Mouse (Mus musculus) limb, embryonic 10.5 days (tissue): ENCODE measurements at regions not wholly inside any gene's neighbourhood (a gene's known extent, or its start where the extent isn't known, plus 50 kb on each side); places are given as distances from the start of the nearest gene placed in this dataset.

Experiments
- DNase-seq: peaks from one replicate; pipeline ENCODE4 v3.0.0-alpha.2; 2017; ENCODE audit warnings: low spot score
- H3K27ac ChIP-seq: fragments of 300-500 bp; sonication (generic); 2 replicates; pipeline ENCODE4 v1.5.1; 2016; ENCODE audit warnings: mild to moderate bottlenecking
- H3K27me3 ChIP-seq: fragments of 300-500 bp; sonication (generic); 2 replicates; pipeline ENCODE4 v1.6.1; 2016; ENCODE audit warnings: low read depth, mild to moderate bottlenecking; ENCODE audit not compliant: poor library complexity, severe bottlenecking
- H3K36me3 ChIP-seq: fragments of 300-500 bp; sonication (generic); 2 replicates; pipeline ENCODE4 v1.6.1; 2016; ENCODE audit warnings: mild to moderate bottlenecking, moderate library complexity
- H3K4me1 ChIP-seq: fragments of 300-500 bp; sonication (generic); 2 replicates; pipeline ENCODE4 v1.6.1; 2016
- H3K4me3 ChIP-seq: fragments of 300-500 bp; sonication (generic); 2 replicates; pipeline ENCODE4 v1.5.1; 2016; ENCODE audit warnings: mild to moderate bottlenecking, moderate library complexity
- H3K9me3 ChIP-seq: fragments of 300-500 bp; sonication (generic); replicated peaks from 2 replicates; pipeline ENCODE4 v1.6.1; 2016; ENCODE audit warnings: mild to moderate bottlenecking
- WGBS: fragments of 180-500 bp; shearing (Covaris S2); methylation state at CpG from one replicate; pipeline ENCODE4 v1.1.7; 2016; 5-methylcytosine and 5-hydroxymethylcytosine counted together

DNA sequence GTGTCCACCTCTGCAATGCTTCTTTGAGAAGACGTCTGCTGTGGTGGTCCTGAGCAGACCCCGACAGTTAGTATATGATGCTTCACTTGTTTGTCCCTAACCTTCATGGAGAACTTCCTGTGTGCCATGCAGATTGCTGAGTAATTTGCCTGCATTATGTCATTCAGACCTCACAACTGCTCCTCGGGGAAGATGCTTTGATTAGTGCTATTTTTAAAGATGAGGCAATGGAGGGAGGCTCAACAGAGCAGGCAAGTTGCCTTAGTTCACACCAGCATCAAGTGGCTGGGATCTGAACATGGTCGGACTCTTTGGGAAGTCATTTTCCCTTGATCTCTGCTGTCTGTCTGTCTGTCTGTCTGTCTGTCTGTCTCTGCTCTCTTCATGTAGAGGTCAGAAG, 95.5 kb upstream of the Lrig1 start:
- H3K9me3 ChIP-seq: no peaks in the 10 kb centered on the region
- H3K4me1 ChIP-seq: 0 out of 2 replicates have a peak, but pooled peaks cover 6% of the 10 kb centered on the region
- no peaks in the 10 kb centered on the region for H3K27me3 ChIP-seq
- no peak overlapping the region for H3K4me3 ChIP-seq
- no peak overlapping the region for H3K27ac ChIP-seq
- H3K36me3 ChIP-seq: no peaks in the 10 kb centered on the region
- 90% methylated on average over 4 of the region's 4 CpGs for WGBS
- no peak for DNase-seq

DNA sequence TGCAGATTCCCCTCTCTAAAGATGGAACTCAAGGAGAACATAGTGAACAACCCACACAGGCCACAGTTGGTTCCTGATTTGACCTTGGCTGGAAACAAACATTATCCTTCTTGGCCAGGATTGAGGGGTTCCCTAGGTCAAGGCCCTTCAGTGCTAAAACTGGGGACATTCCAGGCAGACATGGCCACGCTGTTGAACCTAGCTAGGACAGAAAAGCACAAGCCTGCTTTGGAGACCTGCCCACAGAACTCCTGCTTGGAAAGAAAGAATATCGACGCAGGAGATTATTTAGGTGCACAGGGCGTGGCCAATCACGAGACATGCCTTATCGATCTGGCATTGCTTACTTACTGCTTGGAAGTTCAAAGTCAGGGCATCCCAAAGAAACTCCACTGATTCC, 93.6 kb upstream of the Lrig1 start:
- Histone ChIP-seq H3K4me3 (no peak overlapping the region), H3K36me3 (no peaks in the 10 kb centered on the region), H3K4me1 (peaks cover 11% of the 10 kb centered on the region; the same call in 1 of the 2 replicates), H3K27ac (no peak overlapping the region), H3K27me3 (no peaks in the 10 kb centered on the region), H3K9me3 (no peaks in the 10 kb centered on the region)
- DNase-seq: no peak
- WGBS: 94% methylated on average over 6 of the region's 6 CpGs

DNA sequence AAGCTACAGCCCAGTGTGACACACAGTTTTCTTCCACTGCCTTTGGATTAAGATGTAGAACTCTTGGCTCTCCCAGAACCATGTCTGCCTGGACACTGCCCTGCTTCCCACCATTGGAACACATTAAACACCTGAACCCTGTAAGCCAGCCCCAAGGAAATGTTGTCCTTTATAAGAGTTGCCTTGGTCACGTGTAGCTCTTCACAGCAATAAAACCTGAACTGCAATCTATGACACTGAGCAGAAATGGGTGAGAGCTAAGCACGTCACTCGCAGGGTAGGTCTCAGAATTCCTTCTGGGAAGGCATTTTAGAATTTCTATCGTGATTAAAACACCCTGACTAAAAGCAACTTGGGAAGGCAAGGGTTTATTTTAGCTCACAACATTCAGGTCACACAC, 92.4 kb upstream of the Lrig1 start:
- Histone ChIP-seq H3K27me3 (no peaks in the 10 kb centered on the region), H3K4me3 (no peak overlapping the region), H3K27ac (no peak overlapping the region), H3K36me3 (no peaks in the 10 kb centered on the region), H3K9me3 (no peaks in the 10 kb centered on the region), H3K4me1 (peaks cover 11% of the 10 kb centered on the region; the same call in 1 of the 2 replicates)
- 84% methylated on average over 4 of the region's 4 CpGs for WGBS
- no peak for DNase-seq

DNA sequence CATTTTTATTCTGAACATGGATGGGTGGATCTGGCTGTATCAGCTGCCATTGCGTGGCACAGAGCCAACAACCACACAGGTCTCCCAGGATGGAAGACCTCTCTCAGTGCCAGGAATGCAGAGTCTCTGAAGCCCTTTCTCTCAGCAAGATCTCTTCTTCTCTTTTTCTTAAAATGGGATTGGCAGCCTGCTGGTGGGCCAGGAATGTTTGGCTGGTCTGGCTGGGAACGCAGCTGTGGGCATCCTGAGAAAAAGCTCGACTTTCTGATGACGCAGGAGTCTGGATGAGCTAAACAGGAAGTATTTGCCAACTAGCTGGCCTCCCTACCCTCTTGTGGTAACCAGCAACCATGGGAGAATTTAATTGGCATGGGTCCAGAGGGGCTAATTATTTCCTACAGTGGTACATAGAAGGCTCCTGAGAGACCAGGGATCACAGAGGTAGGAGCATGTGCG, 89.4 kb upstream of the Lrig1 start:
- 0 out of 2 replicates have a peak, but pooled peaks cover 5% of the 10 kb centered on the region for H3K27me3 ChIP-seq
- no peak for DNase-seq
- WGBS: 87% methylated on average over 5 of the region's 5 CpGs

DNA sequence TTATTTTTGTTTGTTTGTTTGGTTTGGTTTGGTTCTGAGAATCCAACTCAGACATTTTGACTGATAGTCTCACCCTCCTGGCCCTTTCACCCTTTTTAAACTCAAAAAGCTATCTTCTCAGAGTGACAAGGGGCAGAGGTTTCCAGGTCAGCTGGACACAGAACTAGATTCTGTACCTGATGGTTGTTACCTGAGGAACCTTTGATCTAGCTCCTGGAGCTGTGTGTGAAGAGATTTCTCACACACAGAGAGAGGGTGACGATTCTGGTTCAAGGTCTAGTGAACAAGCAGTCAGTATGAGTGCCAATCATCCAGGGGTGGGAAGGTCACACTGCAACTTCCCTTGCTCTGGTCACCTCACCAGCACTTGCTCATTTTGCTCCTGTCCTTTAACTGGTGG, 83.5 kb upstream of the Lrig1 start:
- Histone ChIP-seq H3K27me3 (0 out of 2 replicates have a peak, but pooled peaks cover 5% of the 10 kb centered on the region), H3K4me3 (no peak overlapping the region), H3K27ac (no peak overlapping the region), H3K36me3 (no peaks in the 10 kb centered on the region), H3K4me1 (peaks cover 11% of the 10 kb centered on the region), H3K9me3 (no peaks in the 10 kb centered on the region)
- 82% methylated on average over 1 of the region's 1 CpGs for WGBS
- DNase-seq: no peak

More for the DNA sequence above, 89.4 kb upstream of the Lrig1 start:
- Histone ChIP-seq H3K4me1 (peaks cover 11% of the 10 kb centered on the region; the same call in 1 of the 2 replicates), H3K27ac (no peak overlapping the region), H3K9me3 (no peaks in the 10 kb centered on the region), H3K4me3 (no peak overlapping the region), H3K36me3 (no peaks in the 10 kb centered on the region)

DNA sequence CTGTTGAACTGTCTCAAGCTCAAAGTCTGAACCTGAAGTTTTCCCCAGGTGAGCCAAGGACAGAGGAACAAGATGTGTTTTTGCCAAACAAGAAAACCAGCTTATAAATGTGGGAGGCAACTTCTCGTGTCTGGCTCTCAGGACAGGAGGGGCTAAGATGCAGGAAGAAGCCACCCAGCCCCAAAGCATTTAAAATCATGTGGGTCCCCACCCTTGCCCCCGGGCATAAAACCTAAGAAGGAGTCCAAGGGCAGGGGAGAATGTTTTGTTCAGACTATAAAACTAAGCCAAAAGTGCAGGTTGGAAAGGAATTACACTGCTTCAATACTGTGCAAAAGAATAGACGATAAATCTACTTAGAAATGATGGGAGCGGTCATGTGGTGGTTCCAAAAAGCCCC, 80.7 kb upstream of the Lrig1 start:
- H3K27me3 ChIP-seq: 0 out of 2 replicates have a peak, but pooled peaks cover 5% of the 10 kb centered on the region
- no peak overlapping the region for H3K4me3 ChIP-seq
- peaks cover 22% of the 10 kb centered on the region for H3K4me1 ChIP-seq
- WGBS: 91% methylated on average over 4 of the region's 4 CpGs
- DNase-seq: no peak
- H3K9me3 ChIP-seq: no peaks in the 10 kb centered on the region
- no peak overlapping the region for H3K27ac ChIP-seq
- H3K36me3 ChIP-seq: no peaks in the 10 kb centered on the region

DNA sequence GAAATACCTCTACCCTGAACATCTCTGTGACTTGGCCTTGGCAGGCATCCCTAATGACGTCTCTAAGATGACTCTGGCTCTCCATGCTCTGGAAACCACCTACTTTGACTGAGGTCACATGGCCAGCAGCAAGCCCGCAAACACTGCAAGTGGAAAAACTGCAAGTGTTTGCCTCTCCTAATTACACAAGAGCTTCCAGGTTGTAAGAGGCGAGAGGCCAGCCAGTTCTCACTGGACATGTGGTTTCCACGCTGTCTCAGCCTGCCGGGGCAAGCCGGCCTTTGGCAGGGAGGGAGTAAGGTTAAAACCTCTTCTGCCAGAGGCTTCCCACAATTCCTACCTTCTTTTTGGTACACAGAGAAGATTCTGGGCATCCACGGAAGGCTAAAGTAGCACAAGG, 79.9 kb upstream of the Lrig1 start:
- 63% methylated on average over 7 of the region's 7 CpGs for WGBS
- Histone ChIP-seq H3K27ac (0 out of 2 replicates have a peak overlapping the region, but pooled peaks have one; percentile 27), H3K9me3 (no peaks in the 10 kb centered on the region), H3K4me3 (no peak overlapping the region), H3K36me3 (no peaks in the 10 kb centered on the region), H3K4me1 (peaks cover 22% of the 10 kb centered on the region), H3K27me3 (0 out of 2 replicates have a peak, but pooled peaks cover under 1% of the 10 kb centered on the region)
- no peak for DNase-seq

DNA sequence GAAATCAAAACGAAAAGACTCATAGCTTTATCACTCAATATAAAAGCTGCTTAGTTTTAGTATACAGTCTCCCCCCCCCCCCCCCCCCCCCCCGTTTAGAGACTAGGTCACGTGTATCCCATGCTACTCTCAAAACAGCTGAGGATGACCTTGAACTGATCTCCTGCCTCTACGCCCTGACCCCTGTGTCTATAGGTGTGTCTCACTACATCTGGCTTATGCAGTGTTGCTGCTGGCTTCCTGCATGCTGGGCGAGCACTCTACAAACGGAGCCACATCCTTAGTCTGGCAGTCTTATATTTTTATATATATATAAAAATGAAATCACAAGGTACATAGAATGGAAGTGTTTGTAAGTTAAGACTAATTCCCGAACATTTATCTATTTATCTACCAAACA, 79.3 kb upstream of the Lrig1 start:
- Histone ChIP-seq H3K4me3 (no peak overlapping the region), H3K9me3 (no peaks in the 10 kb centered on the region), H3K36me3 (no peaks in the 10 kb centered on the region), H3K27me3 (no peaks in the 10 kb centered on the region), H3K4me1 (peaks cover 29% of the 10 kb centered on the region), H3K27ac (no peak overlapping the region)
- DNase-seq: no peak
- WGBS: 83% methylated on average over 7 of the region's 7 CpGs

DNA sequence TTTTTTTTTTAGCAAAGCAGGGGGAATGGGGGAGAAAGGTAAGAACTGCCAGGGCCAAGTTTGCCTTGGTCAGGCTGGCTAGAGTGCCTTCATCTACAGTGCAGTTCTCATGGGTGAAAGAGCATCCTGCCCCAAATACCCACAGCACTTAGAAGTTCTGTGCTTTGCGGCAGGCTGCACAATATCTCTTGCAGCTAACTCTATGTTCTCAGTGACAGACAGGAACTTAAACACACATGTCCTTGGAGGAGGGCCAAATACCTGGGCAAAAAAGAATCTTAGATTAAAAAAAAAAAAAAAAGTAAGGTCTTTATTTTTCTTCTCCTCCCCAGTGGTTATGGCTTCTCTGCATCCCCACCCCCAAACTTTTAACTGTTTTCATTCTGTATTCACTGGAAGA, 78.8 kb upstream of the Lrig1 start:
- Histone ChIP-seq H3K9me3 (no peaks in the 10 kb centered on the region), H3K4me3 (no peak overlapping the region), H3K27me3 (no peaks in the 10 kb centered on the region), H3K4me1 (peaks cover 33% of the 10 kb centered on the region), H3K27ac (no peak overlapping the region), H3K36me3 (no peaks in the 10 kb centered on the region)
- no peak for DNase-seq
- WGBS: 91% methylated on average over 1 of the region's 1 CpGs

DNA sequence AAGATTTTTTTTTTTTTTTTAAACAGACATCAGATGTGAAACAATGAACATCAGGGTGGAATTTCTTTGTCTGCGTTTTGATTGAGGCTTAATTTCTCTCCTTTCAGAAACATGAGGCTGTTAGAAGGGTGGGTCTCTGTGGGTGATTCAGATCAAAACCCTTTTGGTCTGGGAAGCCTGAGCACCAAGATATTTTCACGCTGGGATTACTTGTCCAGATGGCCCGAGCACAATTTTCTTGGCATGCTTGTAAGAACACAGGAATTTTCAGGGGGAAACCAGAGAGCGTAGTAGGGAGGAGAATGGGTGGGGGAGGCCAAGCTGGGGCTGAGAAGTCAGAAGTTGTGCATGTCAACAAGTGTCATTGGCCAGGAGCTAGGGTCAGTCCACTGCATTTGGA, 76.6 kb upstream of the Lrig1 start:
- Histone ChIP-seq H3K27me3 (peaks cover 10% of the 10 kb centered on the region; the same call in 1 of the 2 replicates), H3K36me3 (no peaks in the 10 kb centered on the region), H3K4me1 (peaks cover 54% of the 10 kb centered on the region), H3K27ac (peak overlapping the region; percentile 7; the same call in 1 of the 2 replicates), H3K4me3 (no peak overlapping the region), H3K9me3 (no peaks in the 10 kb centered on the region)
- 74% methylated on average over 4 of the region's 4 CpGs for WGBS
- no peak for DNase-seq

DNA sequence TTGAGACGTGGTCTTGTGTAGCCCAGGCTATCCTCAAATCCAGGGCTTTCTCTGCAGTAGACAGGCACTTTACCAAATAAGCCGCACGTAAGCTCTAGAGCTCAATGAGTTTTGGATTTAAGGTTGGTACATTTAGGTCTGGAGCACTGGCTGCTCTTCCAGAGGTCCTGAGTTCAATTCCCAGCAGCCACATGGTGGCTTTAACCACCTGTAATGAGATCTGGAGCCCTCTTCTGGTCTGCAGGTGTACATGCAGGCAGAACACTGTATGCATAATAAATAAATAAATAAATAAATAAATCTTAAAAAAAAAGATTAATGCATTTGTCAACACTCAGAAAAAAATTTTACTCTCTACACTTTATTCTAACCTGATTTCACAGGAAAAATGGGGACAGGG, 74.9 kb upstream of the Lrig1 start:
- no peak for DNase-seq
- Histone ChIP-seq H3K27ac (peak overlapping the region; percentile 90; the same call in 1 of the 2 replicates), H3K36me3 (no peaks in the 10 kb centered on the region), H3K4me3 (no peak overlapping the region), H3K4me1 (peaks cover 47% of the 10 kb centered on the region), H3K27me3 (peaks cover 10% of the 10 kb centered on the region; the same call in 1 of the 2 replicates), H3K9me3 (no peaks in the 10 kb centered on the region)
- 95% methylated on average over 3 of the region's 3 CpGs for WGBS

DNA sequence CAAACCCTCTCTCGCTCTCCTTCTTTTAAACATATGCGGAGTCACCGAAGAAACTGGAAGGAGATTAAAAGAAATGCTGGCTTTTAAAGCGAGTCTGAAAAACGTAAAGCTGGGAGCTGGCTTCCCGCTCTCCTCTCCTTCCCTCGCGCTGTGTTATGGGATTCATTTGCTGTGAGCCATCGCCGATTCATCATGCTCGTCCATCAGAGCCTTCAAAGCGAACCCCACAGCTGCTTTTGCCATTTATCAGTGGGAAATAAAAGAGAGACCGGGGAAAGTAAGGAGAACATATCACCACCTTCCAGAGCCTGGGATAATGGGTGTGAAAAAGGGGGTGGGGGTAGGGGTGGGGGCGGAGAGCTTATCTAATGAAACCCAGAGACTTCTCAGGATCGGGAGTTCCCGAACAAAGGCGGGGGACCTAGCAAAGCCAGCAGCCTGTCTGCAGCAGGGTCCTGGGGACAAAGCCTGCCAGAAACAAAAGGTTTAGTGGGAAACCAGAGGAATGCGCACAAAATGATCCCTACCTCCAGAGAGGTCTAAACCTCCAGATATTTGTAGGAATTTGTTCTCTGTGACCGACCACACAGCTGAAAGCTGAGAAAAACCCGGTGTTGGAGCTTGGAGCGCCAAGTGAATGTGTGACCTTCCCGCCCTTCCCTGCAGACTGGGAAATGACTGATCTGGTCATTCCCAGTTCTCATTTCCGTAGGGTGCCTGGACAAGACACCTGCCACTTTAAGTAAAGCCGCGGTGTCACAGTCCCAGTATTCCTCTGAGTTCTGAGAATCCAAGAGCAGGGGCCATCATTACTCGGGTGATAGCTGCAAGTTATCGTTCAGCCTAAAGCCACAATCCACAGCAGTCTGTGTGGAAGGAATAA, 73.9 kb upstream of the Lrig1 start:
- H3K27me3 ChIP-seq: peaks cover 10% of the 10 kb centered on the region; the same call in 1 of the 2 replicates
- DNase-seq: peak; percentile 75
- 3% methylated on average over 27 of the region's 27 CpGs for WGBS

DNA sequence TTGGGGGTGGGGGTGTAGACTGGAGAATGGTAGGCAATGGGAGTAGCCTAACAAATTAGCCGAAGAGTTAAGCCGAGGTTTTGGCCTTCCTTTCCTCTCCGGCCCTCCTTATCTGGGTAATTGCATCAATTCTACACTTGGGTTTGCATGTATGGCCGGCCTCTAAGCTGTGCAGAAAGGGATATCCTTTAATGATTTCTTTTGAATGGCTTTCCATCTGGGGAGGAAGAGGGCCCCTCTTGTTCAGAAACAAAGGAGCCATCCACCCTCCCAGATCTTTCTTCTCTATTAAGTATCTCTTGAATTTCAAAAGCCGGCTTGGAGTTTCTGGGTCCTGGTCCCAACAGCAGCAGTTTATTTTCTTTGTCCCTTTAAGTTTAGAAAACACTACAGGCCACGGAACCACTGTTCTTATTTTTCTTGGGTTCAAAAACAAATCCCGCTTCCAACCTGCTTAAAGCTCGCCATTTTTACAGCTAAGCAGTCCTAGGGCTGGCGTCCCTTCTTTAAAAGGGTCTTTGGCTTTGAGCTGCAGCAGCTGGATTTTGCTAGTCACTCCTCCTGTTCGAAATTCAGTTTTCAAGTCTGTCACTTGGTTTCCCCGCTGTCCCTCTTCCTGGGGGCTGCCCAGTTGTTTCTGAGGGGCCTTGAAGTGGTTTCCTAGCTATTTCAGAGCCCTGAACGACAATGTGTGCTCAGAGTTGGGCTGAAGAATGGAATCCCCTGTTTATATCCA, 73.1 kb upstream of the Lrig1 start:
- H3K27ac ChIP-seq: peak overlapping the region; percentile 90
- H3K36me3 ChIP-seq: no peaks in the 10 kb centered on the region
- DNase-seq: peak; percentile 56
- peak overlapping the region; percentile 42 for H3K4me3 ChIP-seq
- peaks cover 10% of the 10 kb centered on the region; the same call in 1 of the 2 replicates for H3K27me3 ChIP-seq
- WGBS: 18% methylated on average over 12 of the region's 12 CpGs
- H3K4me1 ChIP-seq: peaks cover 42% of the 10 kb centered on the region
- no peaks in the 10 kb centered on the region for H3K9me3 ChIP-seq

More for the DNA sequence above, 73.9 kb upstream of the Lrig1 start:
- peaks cover 42% of the 10 kb centered on the region for H3K4me1 ChIP-seq
- peak overlapping the region; percentile 42 for H3K4me3 ChIP-seq
- no peaks in the 10 kb centered on the region for H3K36me3 ChIP-seq
- H3K9me3 ChIP-seq: no peaks in the 10 kb centered on the region
- H3K27ac ChIP-seq: peak overlapping the region; percentile 90
